Mouse (Mus musculus) heart, embryonic 13.5 days (tissue): ENCODE results near the gene Nfrkb. TPM values are rescaled to one million over a fixed set of nuclear protein-coding genes. Genes with fewer than 3 reads are reported as not detected.

Experiments used
- ATAC-seq: fragments of 200-750 bp; cut with Nextera tagmentation; 2 replicates; pipeline ENCODE4 v1.8.0; 2017; ENCODE audit warnings: moderate TSS enrichment; ENCODE audit not compliant: insufficient number of reproducible peaks, low FRiP score, low TSS enrichment; ENCODE audit errors: extremely low read depth
- H3K27ac ChIP-seq: fragments of 300-500 bp; sonication (generic); replicated peaks from 2 replicates; pipeline ENCODE4 v1.5.1; 2015; ENCODE audit warnings: moderate library complexity, mild to moderate bottlenecking, inconsistent platforms
- H3K27me3 ChIP-seq: fragments of 300-500 bp; sonication (generic); replicated peaks from 2 replicates; pipeline ENCODE4 v1.6.1; 2015; ENCODE audit warnings: mild to moderate bottlenecking, inconsistent platforms
- H3K36me3 ChIP-seq: fragments of 300-500 bp; sonication (generic); 2 replicates; pipeline ENCODE4 v1.6.1; 2015; ENCODE audit warnings: mild to moderate bottlenecking, inconsistent platforms
- H3K4me1 ChIP-seq: fragments of 300-500 bp; sonication (generic); 2 replicates; pipeline ENCODE4 v1.6.1; 2015; ENCODE audit warnings: inconsistent platforms
- H3K4me2 ChIP-seq: fragments of 300-500 bp; sonication (generic); 2 replicates; pipeline ENCODE4 v1.6.1; 2015; ENCODE audit warnings: inconsistent platforms, mild to moderate bottlenecking, moderate library complexity
- H3K4me3 ChIP-seq: fragments of 300-500 bp; sonication (generic); 2 replicates; pipeline ENCODE4 v1.5.1; 2015; ENCODE audit warnings: moderate library complexity, mild to moderate bottlenecking, inconsistent platforms
- H3K9ac ChIP-seq: fragments of 300-500 bp; sonication (generic); 2 replicates; pipeline ENCODE4 v1.6.1; 2015; ENCODE audit warnings: inconsistent platforms, mild to moderate bottlenecking, moderate library complexity
- H3K9me3 ChIP-seq: fragments of 300-500 bp; sonication (generic); 2 replicates; pipeline ENCODE4 v1.6.1; 2016; ENCODE audit warnings: inconsistent platforms
- WGBS: fragments of 180-500 bp; shearing (Covaris S2); methylation state at CpG from one replicate; pipeline ENCODE4 v1.1.7; 2015; ENCODE audit warnings: mixed read lengths; 5-methylcytosine and 5-hydroxymethylcytosine counted together
- polyA plus RNA-seq: library from polyadenylated mRNA; unstranded; fragments of >200 nt; fragmentation: Nextera tagmentation; extraction: Ambion mirVana; gene quantifications from 2 replicates; pipeline ENCODE4 v1.2.1, GENCODE M21; 2015

The Nfrkb gene
- polyA plus RNA-seq, 1 experiment from 2014 or later, result 12.3 TPM

GRCm38 (mm10) chr9:31449145-31449772 lies 63.3 kb downstream of the Nfrkb start:
- 74% methylated on average over 7 of the region's 7 CpGs for WGBS
- Histone ChIP-seq H3K4me1 (no peaks in the 10 kb centered on the region), H3K9ac (no peak overlapping the region), H3K9me3 (no peaks in the 10 kb centered on the region), H3K4me3 (no peak overlapping the region), H3K4me2 (no peak overlapping the region), H3K27ac (no peak overlapping the region), H3K27me3 (no peaks in the 10 kb centered on the region), H3K36me3 (no peaks in the 10 kb centered on the region)
- ATAC-seq, result no peak

GRCm38 (mm10) chr9:31452166-31452565 lies 66.2 kb downstream of the Nfrkb start:
- no peaks in the 10 kb centered on the region for H3K36me3 ChIP-seq
- 67% methylated on average over 10 of the region's 10 CpGs for WGBS
- H3K4me3 ChIP-seq, result no peak overlapping the region
- no peak overlapping the region for H3K27ac ChIP-seq
- no peaks in the 10 kb centered on the region for H3K4me1 ChIP-seq
- H3K4me2 ChIP-seq, result no peak overlapping the region
- no peaks in the 10 kb centered on the region for H3K27me3 ChIP-seq
- no peaks in the 10 kb centered on the region for H3K9me3 ChIP-seq
- no peak for ATAC-seq
- H3K9ac ChIP-seq, result no peak overlapping the region

GRCm38 (mm10) chr9:31454356-31454755 lies 68.4 kb downstream of the Nfrkb start:
- no peak for ATAC-seq
- 48% methylated on average over 1 of the region's 1 CpGs for WGBS
- no peaks in the 10 kb centered on the region for H3K9me3 ChIP-seq
- no peak overlapping the region for H3K4me2 ChIP-seq
- no peak overlapping the region for H3K27ac ChIP-seq
- H3K9ac ChIP-seq, result no peak overlapping the region
- H3K36me3 ChIP-seq, result no peaks in the 10 kb centered on the region
- no peaks in the 10 kb centered on the region for H3K27me3 ChIP-seq
- no peaks in the 10 kb centered on the region for H3K4me1 ChIP-seq
- H3K4me3 ChIP-seq, result no peak overlapping the region

DNA sequence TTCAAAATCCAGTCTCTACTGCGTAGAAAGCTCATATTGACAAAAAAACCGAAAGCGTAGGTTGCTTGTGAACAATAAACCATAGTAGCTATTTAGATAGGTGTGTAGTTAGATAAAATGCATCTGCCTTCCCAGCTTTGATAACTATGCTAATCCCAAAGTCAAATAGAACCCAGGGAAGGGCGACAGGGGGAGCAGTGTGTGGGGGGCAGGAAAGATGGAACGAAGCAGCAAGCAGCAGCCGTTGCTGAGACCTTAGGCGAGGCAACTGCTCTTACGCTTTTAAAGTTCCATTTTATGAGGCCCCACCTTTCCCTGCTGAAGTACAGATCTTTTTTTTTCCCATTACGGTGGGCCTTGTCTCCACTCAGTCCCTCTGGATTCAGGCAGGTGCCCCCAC lies 77.2 kb downstream of the Nfrkb start:
- no peak overlapping the region for H3K27ac ChIP-seq
- H3K36me3 ChIP-seq, result no peaks in the 10 kb centered on the region
- no peak overlapping the region for H3K9ac ChIP-seq
- ATAC-seq, result no peak
- no peaks in the 10 kb centered on the region for H3K9me3 ChIP-seq
- WGBS, result 38% methylated on average over 9 of the region's 9 CpGs
- H3K27me3 ChIP-seq, result peaks cover 58% of the 10 kb centered on the region
- peak overlapping the region; percentile 27 for H3K4me3 ChIP-seq
- H3K4me2 ChIP-seq, result peak overlapping the region; percentile 61
- H3K4me1 ChIP-seq, result peaks cover 13% of the 10 kb centered on the region

GRCm38 (mm10) chr9:31463692-31464474 lies 77.9 kb downstream of the Nfrkb start, which contains the start of gene Tmem45b:
Gene Tmem45b, minus strand, starts transcription at chr9:31464462.
- no peak for ATAC-seq
- peaks cover 58% of the 10 kb centered on the region for H3K27me3 ChIP-seq
- H3K4me2 ChIP-seq, result peak within 1 kb of the TSS; percentile 61
- peaks cover 13% of the 10 kb centered on the region for H3K4me1 ChIP-seq
- no peaks in the 10 kb centered on the region for H3K36me3 ChIP-seq
- H3K9me3 ChIP-seq, result no peaks in the 10 kb centered on the region
- H3K9ac ChIP-seq, result 0 out of 2 replicates have a peak within 1 kb of the TSS, but pooled peaks have one; percentile 11
- H3K27ac ChIP-seq, result no peak within 1 kb of the TSS
- 2% methylated on average over 33 of the region's 33 CpGs for WGBS
- peak within 1 kb of the TSS; percentile 27 for H3K4me3 ChIP-seq

Other genes with a start within 250 kb of the Nfrkb start
- 292 and 311 TPM in 2 replicates for gene Aplp2, start 174.4 kb upstream of the Nfrkb start, polyA plus RNA-seq
- gene Prdm10, start 105.7 kb upstream of the Nfrkb start, polyA plus RNA-seq, result 3.6 and 4.1 TPM in 2 replicates
- not detected in 2 replicates for gene Tmem45b, start 78.3 kb downstream of the Nfrkb start, polyA plus RNA-seq